Mouse (Mus musculus) CD8-positive naive resting alpha-beta T cell, adult 2 months (primary cell): ENCODE results near the gene Vamp5.
A peak's percentile ranks its signal among the peaks of the same experiment; 100 is the strongest.

Experiments
- DNase-seq, 2 experiments: peaks; one replicate each; pipeline ENCODE4 v3.0.0; 2022; ENCODE audit warnings: low read depth in 2 of 2, low spot score in 2 of 2

The Vamp5 gene

GRCm38 (mm10) chr6:72389941-72390771 is 9.9 kb upstream of the Vamp5 start, which contains the start of gene Vamp8:
TSS of gene Vamp8 (minus strand) at chr6:72390703.
- DNase-seq: peak; percentile 31 to 41

GRCm38 (mm10) chr6:72389471-72389940 is 9.2 kb upstream of the Vamp5 start:
- DNase-seq: no peak

GRCm38 (mm10) chr6:72388791-72389329 is 8.6 kb upstream of the Vamp5 start:
- no peak for DNase-seq

- DNase-seq: no peak
Measured at GRCm38 (mm10) chr6:72388266-72388665, 8.0 kb upstream of the Vamp5 start.

GRCm38 (mm10) chr6:72387816-72388215 is 7.5 kb upstream of the Vamp5 start:
- no peak for DNase-seq

- no peak for DNase-seq
Measured at GRCm38 (mm10) chr6:72386561-72386960, 6.3 kb upstream of the Vamp5 start.

- DNase-seq: no peak
Measured at GRCm38 (mm10) chr6:72385258-72385657, 5.0 kb upstream of the Vamp5 start.

- DNase-seq: no peak
Measured at GRCm38 (mm10) chr6:72383952-72384351, 3.7 kb upstream of the Vamp5 start.

- no peak for DNase-seq
Measured at GRCm38 (mm10) chr6:72383142-72383820, 3.0 kb upstream of the Vamp5 start.

GRCm38 (mm10) chr6:72382494-72382893 is 2.2 kb upstream of the Vamp5 start:
- no peak for DNase-seq

GRCm38 (mm10) chr6:72379377-72380130 is 714 bp downstream of the Vamp5 start:
- DNase-seq: no peak

- DNase-seq: no peak
Measured at GRCm38 (mm10) chr6:72378510-72379234, 1.6 kb downstream of the Vamp5 start.

GRCm38 (mm10) chr6:72374820-72375563 is 5.3 kb downstream of the Vamp5 start:
- no peak for DNase-seq

GRCm38 (mm10) chr6:72374206-72374605 is 6.1 kb downstream of the Vamp5 start:
- no peak for DNase-seq

GRCm38 (mm10) chr6:72373184-72373583 is 7.1 kb downstream of the Vamp5 start:
- DNase-seq: no peak

- DNase-seq: no peak
Measured at GRCm38 (mm10) chr6:72371571-72371970, 8.7 kb downstream of the Vamp5 start.

- DNase-seq: no peak
Measured at GRCm38 (mm10) chr6:72371147-72371546, 9.1 kb downstream of the Vamp5 start.

GRCm38 (mm10) chr6:72370091-72370490 is 10.2 kb downstream of the Vamp5 start:
- no peak for DNase-seq

- no peak for DNase-seq
Measured at GRCm38 (mm10) chr6:72369557-72369956, 10.7 kb downstream of the Vamp5 start.

GRCm38 (mm10) chr6:72367460-72367974 is 12.8 kb downstream of the Vamp5 start:
- DNase-seq: no peak
